Mouse (Mus musculus) cerebellum, adult 2 months (tissue): ENCODE results near the gene Ercc4. TPM values are rescaled to one million over a fixed set of nuclear protein-coding genes. Genes with fewer than 3 reads are reported as not detected.

ENCODE experiments used
- DNase-seq, 2 experiments: peaks; one replicate each; pipeline ENCODE4 v3.0.0; 2021
- H3K27ac ChIP-seq: fragments of 200-500 bp; 2 replicates; pipeline ENCODE4 v1.5.1; 2012; ENCODE audit warnings: low read length, control low read depth, inconsistent platforms; ENCODE audit not compliant: insufficient read depth
- H3K27me3 ChIP-seq: fragments of 200-500 bp; 2 replicates; pipeline ENCODE4 v1.6.1; 2012; ENCODE audit warnings: inconsistent platforms, mild to moderate bottlenecking, low read length, moderate library complexity; ENCODE audit not compliant: control insufficient read depth, insufficient read depth
- H3K4me1 ChIP-seq: fragments of 200-500 bp; 2 replicates; pipeline ENCODE4 v1.6.1; 2011; ENCODE audit warnings: low read length; ENCODE audit not compliant: control insufficient read depth, insufficient read depth
- H3K4me3 ChIP-seq: fragments of 200-500 bp; replicated peaks from 2 replicates; pipeline ENCODE3; 2011; ENCODE audit warnings: mild to moderate bottlenecking, low read depth, low read length, control low read depth; ENCODE audit not compliant: insufficient read depth
- CTCF ChIP-seq: fragments of 200-500 bp; IDR thresholded peaks from 2 replicates; pipeline ENCODE4 v1.5.1; 2011; ENCODE audit warnings: low read depth, mild to moderate bottlenecking, control low read depth, low read length, moderate library complexity, borderline replicate concordance; ENCODE audit not compliant: insufficient read depth
- POLR2A ChIP-seq: fragments of 200-500 bp; IDR thresholded peaks from 2 replicates; pipeline ENCODE4 v1.6.1; 2011; ENCODE audit warnings: low read length, control low read depth, borderline replicate concordance; ENCODE audit not compliant: insufficient read depth
- WGBS: fragments of 180-500 bp; shearing (Covaris S2); methylation state at CpG from one replicate; pipeline ENCODE4 v1.1.7; 2018; 5-methylcytosine and 5-hydroxymethylcytosine counted together
- polyA plus RNA-seq: library from polyadenylated mRNA; depleted of rRNA; stranded (reverse); fragments of >200 nt; gene quantifications from 2 replicates; pipeline ENCODE4 v1.2.3, GENCODE M21; 2012

The Ercc4 gene
- polyA plus RNA-seq, 1 experiment, result 26.8 TPM

- TF ChIP-seq POLR2A (no peak), CTCF (peak; percentile 97)
- DNase-seq, result peak; percentile 84 to 92
- H3K4me3 ChIP-seq, result peak overlapping the region; percentile 54
- WGBS, result 5% methylated on average over 29 of the region's 29 CpGs
- no peaks in the 10 kb centered on the region; the same call in 1 of the 2 replicates for H3K4me1 ChIP-seq
- H3K27me3 ChIP-seq, result no peaks in the 10 kb centered on the region
- no peak overlapping the region for H3K27ac ChIP-seq
Measured at GRCm38 (mm10) chr16:13159927-13160644, 50.6 kb downstream of the Ercc4 start.

DNA sequence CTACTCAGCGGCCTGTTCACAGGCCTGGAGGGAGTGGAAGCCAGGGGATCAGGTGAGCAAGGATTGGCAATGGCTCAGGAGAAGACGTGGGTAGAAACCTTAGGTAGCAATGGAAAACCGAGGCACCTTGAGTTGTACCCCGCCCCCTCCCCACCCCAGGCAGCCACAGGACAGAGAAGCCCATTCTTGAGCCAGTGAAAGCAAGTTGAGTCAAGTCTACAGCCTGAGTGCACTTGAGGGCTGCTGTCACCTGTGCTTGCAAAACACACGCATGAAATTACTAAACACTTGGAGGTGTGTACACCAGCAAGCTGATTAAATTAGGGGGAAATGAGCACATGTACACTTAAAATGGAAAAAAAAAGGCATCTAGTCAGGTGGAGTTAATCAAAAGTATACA lies 52.0 kb downstream of the Ercc4 start:
- 87% methylated on average over 5 of the region's 5 CpGs for WGBS

GRCm38 (mm10) chr16:13167731-13168130 lies 58.2 kb downstream of the Ercc4 start:
- TF ChIP-seq CTCF (no peak), POLR2A (no peak)
- no peaks in the 10 kb centered on the region for H3K27me3 ChIP-seq
- no peaks in the 10 kb centered on the region for H3K4me1 ChIP-seq
- 53% methylated on average over 3 of the region's 3 CpGs for WGBS
- no peak for DNase-seq
- no peak overlapping the region for H3K27ac ChIP-seq
- no peak overlapping the region for H3K4me3 ChIP-seq

More for the DNA sequence above, 52.0 kb downstream of the Ercc4 start:
- H3K4me1 ChIP-seq, result no peaks in the 10 kb centered on the region; the same call in 1 of the 2 replicates
- no peak overlapping the region for H3K27ac ChIP-seq
- DNase-seq, result no peak
- H3K27me3 ChIP-seq, result no peaks in the 10 kb centered on the region
- H3K4me3 ChIP-seq, result no peak overlapping the region
- TF ChIP-seq POLR2A (no peak), CTCF (no peak)

GRCm38 (mm10) chr16:13173055-13173742 lies 63.7 kb downstream of the Ercc4 start:
- DNase-seq, result no peak
- H3K4me1 ChIP-seq, result no peaks in the 10 kb centered on the region
- H3K27me3 ChIP-seq, result no peaks in the 10 kb centered on the region
- WGBS, result 91% methylated on average over 5 of the region's 5 CpGs
- TF ChIP-seq POLR2A (no peak), CTCF (no peak)
- no peak overlapping the region for H3K4me3 ChIP-seq
- no peak overlapping the region for H3K27ac ChIP-seq

- 87% methylated on average over 5 of the region's 5 CpGs for WGBS
- Histone ChIP-seq H3K27me3 (no peaks in the 10 kb centered on the region), H3K27ac (no peak overlapping the region), H3K4me3 (no peak overlapping the region), H3K4me1 (no peaks in the 10 kb centered on the region)
- TF ChIP-seq POLR2A (no peak), CTCF (no peak)
- DNase-seq, result no peak
Measured at GRCm38 (mm10) chr16:13182526-13182925, 73.0 kb downstream of the Ercc4 start.

- Histone ChIP-seq H3K4me3 (no peak overlapping the region), H3K27me3 (no peaks in the 10 kb centered on the region), H3K27ac (no peak overlapping the region), H3K4me1 (no peaks in the 10 kb centered on the region)
- 89% methylated on average over 4 of the region's 4 CpGs for WGBS
- no peak for TF ChIP-seq POLR2A
- TF ChIP-seq CTCF, result no peak
- no peak for DNase-seq
Measured at GRCm38 (mm10) chr16:13183182-13183742, 73.8 kb downstream of the Ercc4 start.

DNA sequence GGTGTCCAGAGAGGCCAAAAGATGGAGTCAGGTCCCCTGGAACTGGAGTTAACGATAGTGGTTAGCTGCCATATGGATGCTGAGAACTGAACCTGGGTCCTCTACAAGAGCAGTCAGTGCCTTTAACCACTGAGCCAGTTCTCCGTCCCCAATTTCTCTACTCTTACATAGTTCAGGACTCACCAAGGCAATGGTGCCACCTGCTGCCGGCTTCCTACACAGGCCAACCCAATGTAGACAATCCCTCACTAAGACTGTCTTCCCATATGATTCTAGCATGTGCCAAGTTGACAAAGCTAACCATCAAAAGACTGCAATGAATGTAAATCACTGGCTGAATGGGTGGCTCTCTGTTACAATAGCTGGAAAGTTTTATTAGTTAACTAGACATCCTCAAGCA lies 74.9 kb downstream of the Ercc4 start:
- Histone ChIP-seq H3K4me3 (no peak overlapping the region), H3K4me1 (no peaks in the 10 kb centered on the region), H3K27ac (no peak overlapping the region), H3K27me3 (no peaks in the 10 kb centered on the region)
- TF ChIP-seq CTCF (no peak), POLR2A (no peak)
- DNase-seq, result no peak
- WGBS, result 86% methylated on average over 3 of the region's 3 CpGs
